Mouse (Mus musculus): ENCODE data around the gene Rara.

DNA sequence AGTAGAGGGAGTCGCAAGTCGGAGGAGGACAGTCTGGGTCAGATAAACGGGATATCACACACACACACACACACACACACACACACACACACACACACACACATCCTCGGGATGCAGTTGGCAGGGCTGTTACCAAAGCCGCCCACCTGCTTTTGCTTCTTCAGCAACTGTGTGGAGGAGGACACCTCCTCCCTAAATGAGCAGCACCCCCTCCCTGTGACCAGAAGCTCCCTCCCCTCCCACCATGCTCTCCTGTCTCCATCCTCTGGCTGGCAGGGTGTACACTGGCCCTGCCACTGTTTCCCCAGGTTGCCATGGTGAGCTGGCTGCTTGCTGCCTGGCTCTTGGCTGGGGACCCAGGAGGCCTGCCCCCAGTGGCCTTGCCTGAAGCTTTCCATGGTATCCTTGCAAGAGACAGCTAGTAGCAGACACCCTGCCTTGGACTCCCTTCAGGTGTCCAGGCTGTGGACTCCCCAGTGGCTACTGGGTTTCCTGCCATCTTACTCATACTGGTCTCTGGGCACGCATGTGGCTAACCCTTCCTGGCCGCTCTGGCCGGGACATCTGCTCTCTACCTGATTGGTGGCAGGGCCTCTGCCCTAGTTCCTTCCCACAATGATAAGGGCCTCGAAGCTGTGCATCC lies 39.0 kb downstream of the Rara start:
- TF ChIP-seq CTCF (IDR thresholded peaks at IDR 0.05; ENCODE audit: insufficient read depth, low read depth, low read length) (no peak), POLR2A (IDR thresholded peaks at IDR 0.05; ENCODE audit: insufficient read depth, low read depth, low read length) (no peak)
